Mouse (Mus musculus) neural tube, embryonic 14.5 days (tissue): Measurements from ENCODE around the gene Ranbp3. TPM values are rescaled to one million over a fixed set of nuclear protein-coding genes. Genes with fewer than 3 reads are reported as not detected.

ENCODE experiments used
- ATAC-seq: fragments of 200-750 bp; cut with Nextera tagmentation; 2 replicates; pipeline ENCODE4 v1.8.0; 2017; ENCODE audit warnings: low read depth, mild to moderate bottlenecking, moderate TSS enrichment, moderate library complexity
- H3K27ac ChIP-seq: fragments of 300-500 bp; sonication (generic); 2 replicates; pipeline ENCODE4 v1.5.1; 2014; ENCODE audit warnings: low read depth, mild to moderate bottlenecking, control low read depth, low read length, moderate library complexity, mixed read lengths
- H3K27me3 ChIP-seq: fragments of 300-500 bp; sonication (generic); 2 replicates; pipeline ENCODE4 v1.6.1; 2014; ENCODE audit warnings: low read length; ENCODE audit not compliant: control insufficient read depth, insufficient read depth
- H3K36me3 ChIP-seq: fragments of 300-500 bp; sonication (generic); 2 replicates; pipeline ENCODE4 v1.6.1; 2014; ENCODE audit warnings: low read length, mixed read lengths; ENCODE audit not compliant: control insufficient read depth, insufficient read depth
- H3K4me1 ChIP-seq: fragments of 300-500 bp; sonication (generic); 2 replicates; pipeline ENCODE4 v1.6.1; 2014; ENCODE audit warnings: low read length; ENCODE audit not compliant: control insufficient read depth, insufficient read depth
- H3K4me2 ChIP-seq: fragments of 300-500 bp; sonication (generic); 2 replicates; pipeline ENCODE4 v1.6.1; 2014; ENCODE audit warnings: mild to moderate bottlenecking, low read depth, low read length, control low read depth
- H3K4me3 ChIP-seq: fragments of 300-500 bp; sonication (generic); 2 replicates; pipeline ENCODE4 v1.5.1; 2014; ENCODE audit warnings: low read depth, low read length, control low read depth, mixed read lengths
- H3K9ac ChIP-seq: fragments of 300-500 bp; sonication (generic); replicated peaks from 2 replicates; pipeline ENCODE4 v1.6.1; 2014; ENCODE audit warnings: low read depth, mild to moderate bottlenecking, control low read depth, low read length, mixed read lengths
- H3K9me3 ChIP-seq: fragments of 300-500 bp; sonication (generic); 2 replicates; pipeline ENCODE4 v1.6.1; 2016; ENCODE audit warnings: low read length; ENCODE audit not compliant: control insufficient read depth
- WGBS: fragments of 180-500 bp; shearing (Covaris S2); extraction: QIAGEN DNeasy Blood & Tissue Kit; methylation state at CpG from one replicate; pipeline ENCODE4 v1.1.7; 2014; 5-methylcytosine and 5-hydroxymethylcytosine counted together
- polyA plus RNA-seq: library from polyadenylated mRNA; unstranded; fragments of >200 nt; fragmentation: Nextera tagmentation; extraction: Ambion mirVana; gene quantifications from 2 replicates; pipeline ENCODE4 v1.2.1, GENCODE M21; 2014

Ranbp3 gene
- polyA plus RNA-seq, 1 experiment from 2014 or later, result 93.6 TPM

DNA sequence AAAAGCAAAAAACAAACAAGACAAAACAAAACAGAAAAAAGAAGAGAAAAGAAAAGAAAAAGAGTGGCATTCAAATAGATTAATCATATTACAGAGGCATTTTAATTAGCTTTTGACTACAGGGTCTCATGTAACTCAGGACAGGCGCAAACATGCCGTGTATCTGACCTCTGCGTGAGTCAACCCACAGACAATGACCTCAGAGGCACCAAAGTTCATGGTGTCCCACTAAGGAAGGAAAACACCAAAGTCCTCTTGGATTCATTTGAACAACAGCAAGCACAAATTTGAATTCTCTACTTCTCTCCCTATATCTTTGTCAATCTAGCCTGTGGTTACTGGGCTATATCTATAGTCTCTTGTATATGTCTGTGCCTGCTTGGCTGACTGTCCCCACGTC, 29.9 kb upstream of the Ranbp3 start:
- no peak overlapping the region for H3K4me3 ChIP-seq
- H3K4me1 ChIP-seq, result no peaks in the 10 kb centered on the region
- 83% methylated on average over 4 of the region's 4 CpGs for WGBS
- H3K27me3 ChIP-seq, result no peaks in the 10 kb centered on the region
- no peak overlapping the region for H3K4me2 ChIP-seq
- no peak for ATAC-seq
- H3K36me3 ChIP-seq, result no peaks in the 10 kb centered on the region
- no peak overlapping the region for H3K9ac ChIP-seq
- no peaks in the 10 kb centered on the region for H3K9me3 ChIP-seq
- H3K27ac ChIP-seq, result no peak overlapping the region

DNA sequence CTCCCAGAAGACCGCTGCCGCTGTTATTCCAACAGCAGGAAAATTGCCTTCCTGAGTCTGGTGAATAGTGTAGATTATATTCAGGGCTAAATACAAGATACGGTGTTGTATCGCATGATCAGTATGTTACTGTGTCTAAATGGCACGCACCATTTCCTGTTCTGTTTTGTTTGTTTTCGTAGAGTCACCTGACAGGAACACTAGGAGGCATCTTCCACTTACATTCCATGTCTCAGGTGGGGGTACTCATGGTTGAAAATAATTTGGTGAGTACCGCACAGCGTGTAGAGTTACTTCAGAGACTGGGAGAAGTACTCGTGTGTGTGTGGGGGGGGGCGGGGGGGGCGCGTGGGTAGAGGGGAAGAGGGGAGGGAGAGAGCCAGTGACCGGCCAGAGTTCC, 25.5 kb upstream of the Ranbp3 start:
- H3K27ac ChIP-seq, result no peak overlapping the region
- no peak overlapping the region for H3K4me2 ChIP-seq
- no peaks in the 10 kb centered on the region for H3K36me3 ChIP-seq
- 71% methylated on average over 10 of the region's 13 CpGs for WGBS
- ATAC-seq, result no peak
- no peaks in the 10 kb centered on the region for H3K4me1 ChIP-seq
- H3K9me3 ChIP-seq, result no peaks in the 10 kb centered on the region
- H3K9ac ChIP-seq, result no peak overlapping the region
- no peaks in the 10 kb centered on the region for H3K27me3 ChIP-seq
- H3K4me3 ChIP-seq, result no peak overlapping the region

DNA sequence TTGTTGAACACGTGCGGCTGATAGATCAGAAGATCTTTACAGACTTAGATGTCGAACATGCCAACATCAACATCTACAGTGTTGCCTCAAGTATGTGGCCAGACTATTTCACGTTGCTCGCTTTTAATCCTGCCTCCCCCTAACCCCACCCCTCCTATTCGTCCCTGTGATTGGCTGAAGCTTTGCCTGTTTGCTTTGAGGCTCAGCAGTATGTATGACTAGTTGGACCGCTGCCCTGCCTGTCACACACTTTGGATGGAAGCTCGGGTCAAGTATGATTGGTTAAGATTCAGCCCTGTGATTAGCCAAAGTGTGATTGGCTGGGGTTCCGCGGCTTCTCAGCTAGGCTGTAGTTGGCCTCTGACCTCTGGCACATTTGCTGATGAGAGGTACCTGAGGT, 21.3 kb upstream of the Ranbp3 start:
- Histone ChIP-seq H3K4me3 (no peak overlapping the region), H3K36me3 (no peaks in the 10 kb centered on the region), H3K9ac (no peak overlapping the region), H3K4me1 (no peaks in the 10 kb centered on the region), H3K27me3 (no peaks in the 10 kb centered on the region), H3K27ac (no peak overlapping the region), H3K4me2 (no peak overlapping the region), H3K9me3 (no peaks in the 10 kb centered on the region)
- WGBS, result 29% methylated on average over 10 of the region's 10 CpGs
- no peak; the same call in 1 of the 2 replicates for ATAC-seq

DNA sequence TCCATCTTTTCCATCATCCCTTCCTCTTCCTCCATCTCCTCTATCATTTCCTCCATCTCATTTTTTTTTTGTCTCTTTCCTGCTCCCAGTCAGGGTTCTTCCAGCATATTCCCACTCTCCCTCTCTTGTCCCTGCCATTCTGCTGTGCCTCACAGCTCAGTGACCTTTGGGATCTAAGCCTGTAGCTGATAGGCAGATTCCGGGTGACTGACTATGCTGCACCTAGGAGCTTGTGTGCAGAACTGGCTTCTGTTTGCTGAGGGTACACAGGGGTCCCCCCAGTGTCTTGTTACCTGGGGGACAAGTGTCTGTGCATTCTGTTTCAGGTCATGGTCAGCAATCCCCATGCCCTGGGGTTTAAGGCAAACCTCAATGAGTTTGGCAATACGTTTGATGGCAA, 18.3 kb upstream of the Ranbp3 start:
- no peak overlapping the region for H3K4me2 ChIP-seq
- no peaks in the 10 kb centered on the region for H3K27me3 ChIP-seq
- WGBS, result 76% methylated on average over 2 of the region's 2 CpGs
- no peaks in the 10 kb centered on the region for H3K4me1 ChIP-seq
- H3K4me3 ChIP-seq, result no peak overlapping the region
- no peak overlapping the region for H3K27ac ChIP-seq
- H3K9me3 ChIP-seq, result no peaks in the 10 kb centered on the region
- H3K36me3 ChIP-seq, result no peaks in the 10 kb centered on the region
- no peak for ATAC-seq
- no peak overlapping the region for H3K9ac ChIP-seq

DNA sequence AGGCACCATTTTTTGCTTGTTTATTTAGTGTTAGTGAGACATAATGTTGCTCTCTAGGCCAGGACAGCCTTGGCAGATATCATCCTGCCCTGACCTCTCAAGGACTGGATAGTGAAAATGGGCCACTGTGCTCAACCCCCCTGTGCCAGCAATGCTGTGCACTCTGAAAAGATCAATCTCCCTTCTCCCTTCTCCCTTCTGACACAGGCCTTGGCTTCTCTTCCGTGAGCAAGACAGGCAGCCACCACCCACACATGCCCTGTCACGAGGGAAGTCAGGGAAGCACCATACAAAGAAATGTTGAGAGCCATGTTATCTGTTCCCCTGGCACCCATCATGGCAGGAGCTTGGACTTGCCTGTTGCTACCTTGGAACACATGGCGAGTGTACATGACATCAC, 17.8 kb upstream of the Ranbp3 start:
- H3K4me1 ChIP-seq, result no peaks in the 10 kb centered on the region
- no peaks in the 10 kb centered on the region for H3K36me3 ChIP-seq
- no peak for ATAC-seq
- WGBS, result 79% methylated on average over 3 of the region's 3 CpGs
- H3K9ac ChIP-seq, result no peak overlapping the region
- H3K27me3 ChIP-seq, result no peaks in the 10 kb centered on the region
- H3K4me3 ChIP-seq, result no peak overlapping the region
- no peak overlapping the region for H3K4me2 ChIP-seq
- no peak overlapping the region for H3K27ac ChIP-seq
- no peaks in the 10 kb centered on the region for H3K9me3 ChIP-seq

DNA sequence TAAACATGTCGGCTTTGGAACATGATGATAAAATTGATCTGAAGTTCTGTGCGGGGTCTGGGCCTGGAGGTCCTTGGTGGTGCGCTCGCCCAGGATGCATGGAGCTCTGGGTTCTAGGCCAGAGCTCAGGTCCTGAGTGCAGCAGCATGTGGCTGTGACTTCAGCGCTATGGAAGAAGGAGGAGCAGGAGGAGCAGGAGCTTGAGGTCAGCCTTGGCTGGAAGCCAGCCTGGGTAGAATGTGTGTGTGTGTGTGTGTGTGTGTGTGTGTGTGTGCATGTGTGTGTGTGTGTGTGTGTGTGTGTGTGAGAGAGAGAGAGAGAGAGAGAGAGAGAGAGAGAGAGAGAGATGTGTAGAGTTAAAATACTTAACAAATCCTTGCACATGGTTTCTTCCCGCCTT, 16.9 kb upstream of the Ranbp3 start:
- Histone ChIP-seq H3K27ac (no peak overlapping the region), H3K9ac (no peak overlapping the region), H3K27me3 (no peaks in the 10 kb centered on the region), H3K9me3 (no peaks in the 10 kb centered on the region), H3K36me3 (no peaks in the 10 kb centered on the region), H3K4me1 (no peaks in the 10 kb centered on the region), H3K4me2 (no peak overlapping the region), H3K4me3 (no peak overlapping the region)
- ATAC-seq, result no peak
- 83% methylated on average over 6 of the region's 6 CpGs for WGBS

DNA sequence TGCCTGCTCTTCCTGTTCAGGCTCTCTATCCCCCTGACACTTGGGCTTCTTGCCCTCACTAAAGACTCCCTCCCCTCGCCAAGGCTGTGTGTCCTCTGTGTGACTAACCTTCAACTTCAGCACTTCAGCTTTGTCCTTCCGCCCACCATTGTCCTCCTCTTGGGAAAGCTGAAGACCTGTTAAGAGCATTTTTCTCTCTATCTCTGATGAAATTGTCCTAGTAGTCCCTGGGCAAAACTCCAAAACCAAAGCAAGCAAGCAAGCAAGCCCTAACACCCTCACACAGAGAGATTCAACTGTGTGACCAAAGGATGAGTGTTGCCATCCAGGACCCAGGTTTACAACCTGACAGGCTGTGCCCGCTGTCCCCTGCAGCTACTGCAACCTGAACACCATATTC, 9.4 kb upstream of the Ranbp3 start:
- 60% methylated on average over 3 of the region's 3 CpGs for WGBS
- Histone ChIP-seq H3K36me3 (no peaks in the 10 kb centered on the region), H3K27ac (no peak overlapping the region), H3K4me2 (no peak overlapping the region), H3K27me3 (no peaks in the 10 kb centered on the region), H3K9me3 (no peaks in the 10 kb centered on the region), H3K4me3 (no peak overlapping the region), H3K9ac (no peak overlapping the region), H3K4me1 (no peaks in the 10 kb centered on the region)
- ATAC-seq, result no peak

DNA sequence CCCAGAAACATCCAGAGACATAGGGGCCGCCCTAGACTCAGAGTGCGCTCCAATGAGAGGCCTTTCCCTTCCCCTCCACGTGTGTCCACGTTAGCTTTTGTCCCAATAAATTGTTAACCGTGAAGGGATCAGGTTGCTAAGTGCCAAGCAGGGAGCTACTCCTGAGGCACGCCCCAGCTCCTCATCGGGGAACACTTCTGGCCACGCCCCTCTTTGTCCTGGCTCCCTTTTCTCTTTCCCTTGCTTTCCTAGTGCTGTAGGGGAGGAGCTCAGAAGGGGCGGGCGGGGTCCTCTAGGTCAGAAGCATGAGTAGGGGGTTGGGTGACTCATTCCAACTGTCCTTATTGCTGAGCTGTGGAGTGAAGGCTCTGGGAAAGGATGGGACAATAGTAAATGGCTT, 8.8 kb upstream of the Ranbp3 start:
- Histone ChIP-seq H3K36me3 (no peaks in the 10 kb centered on the region), H3K27me3 (no peaks in the 10 kb centered on the region), H3K9ac (no peak overlapping the region), H3K4me2 (no peak overlapping the region), H3K9me3 (no peaks in the 10 kb centered on the region), H3K27ac (no peak overlapping the region), H3K4me1 (no peaks in the 10 kb centered on the region), H3K4me3 (no peak overlapping the region)
- ATAC-seq, result no peak
- WGBS, result 4% methylated on average over 10 of the region's 10 CpGs

DNA sequence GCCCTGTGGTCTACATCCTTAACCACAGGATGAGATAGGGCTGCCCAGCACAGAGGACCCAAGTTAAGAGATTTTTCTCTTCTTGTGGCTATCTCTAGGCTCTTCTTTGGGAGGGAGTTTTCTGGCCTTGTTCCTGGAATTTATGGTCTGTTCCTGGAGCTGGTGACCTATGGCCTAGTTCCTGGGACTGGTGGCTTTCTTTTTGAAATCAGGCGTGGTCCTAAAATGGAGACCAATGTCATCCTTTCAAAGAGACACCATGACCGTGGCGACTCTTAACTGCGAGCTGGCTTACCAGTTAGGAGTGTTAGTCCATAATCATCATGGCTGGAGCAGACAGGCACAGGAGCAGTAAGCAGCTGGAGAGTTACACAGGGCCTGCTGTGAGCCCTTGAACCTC, 6.7 kb upstream of the Ranbp3 start:
- Histone ChIP-seq H3K4me2 (no peak overlapping the region), H3K4me3 (no peak overlapping the region), H3K36me3 (no peaks in the 10 kb centered on the region), H3K27me3 (no peaks in the 10 kb centered on the region), H3K27ac (no peak overlapping the region), H3K9me3 (no peaks in the 10 kb centered on the region), H3K9ac (no peak overlapping the region), H3K4me1 (no peaks in the 10 kb centered on the region)
- ATAC-seq, result no peak
- WGBS, result 82% methylated on average over 4 of the region's 4 CpGs

DNA sequence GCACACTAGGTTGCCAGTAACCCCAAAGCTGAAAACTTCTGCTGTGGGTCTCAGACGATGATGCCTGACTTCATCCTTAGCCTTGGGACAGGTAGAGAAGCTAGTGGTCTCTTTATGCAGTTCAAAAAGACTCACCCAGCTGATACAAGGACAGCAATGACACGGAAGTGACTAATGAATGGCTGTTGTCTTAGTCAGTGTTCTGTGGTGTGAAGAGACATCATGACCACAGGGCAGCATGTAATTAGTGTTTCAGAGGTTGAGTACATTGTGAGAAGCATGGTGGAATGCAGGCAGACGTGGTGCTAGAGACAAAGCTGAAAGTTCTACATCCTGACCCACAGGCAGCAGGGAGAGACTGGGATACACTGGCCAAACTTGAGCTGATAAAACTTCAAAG, 5.5 kb upstream of the Ranbp3 start:
- ATAC-seq, result no peak
- Histone ChIP-seq H3K9me3 (no peaks in the 10 kb centered on the region), H3K4me1 (no peaks in the 10 kb centered on the region), H3K4me3 (no peak overlapping the region), H3K4me2 (no peak overlapping the region), H3K27me3 (no peaks in the 10 kb centered on the region), H3K27ac (no peak overlapping the region), H3K9ac (no peak overlapping the region), H3K36me3 (no peaks in the 10 kb centered on the region)
- 71% methylated on average over 3 of the region's 3 CpGs for WGBS
